Mouse (Mus musculus) natural killer cell, adult 2 months (primary cell): ENCODE results near the gene Zfp148.

ENCODE experiments used
- DNase-seq, 2 experiments: peaks; one replicate each; pipeline ENCODE4 v3.0.0; 2022; ENCODE audit warnings: low spot score in 2 of 2

Zfp148 gene

GRCm38 (mm10) chr16:33529502-33530454, 149.1 kb downstream of the Zfp148 start:
- no peak for DNase-seq

GRCm38 (mm10) chr16:33531184-33531583, 150.5 kb downstream of the Zfp148 start:
- DNase-seq = peak in 1 of 2 experiments; percentile 5

- no peak for DNase-seq
Observed at GRCm38 (mm10) chr16:33536456-33536855, 155.8 kb downstream of the Zfp148 start.

GRCm38 (mm10) chr16:33537499-33538225, 157.0 kb downstream of the Zfp148 start:
- DNase-seq = no peak

- DNase-seq = no peak
Observed at GRCm38 (mm10) chr16:33544346-33544745, 163.7 kb downstream of the Zfp148 start.

GRCm38 (mm10) chr16:33545530-33545929, 164.9 kb downstream of the Zfp148 start:
- no peak for DNase-seq

GRCm38 (mm10) chr16:33553689-33554342, 173.2 kb downstream of the Zfp148 start:
- DNase-seq = no peak
